Mouse (Mus musculus) liver, adult (tissue): ENCODE results near the gene Kif16b.

ENCODE experiments used
- GATA4 ChIP-seq: IDR thresholded peaks from 2 replicates; pipeline ENCODE4 v1.6.1; 2014; ENCODE audit warnings: mild to moderate bottlenecking, low read length; ENCODE audit not compliant: insufficient replicate concordance

Gene Kif16b

GRCm38 (mm10) chr2:142803760-142804448 lies 97.4 kb downstream of the Kif16b start:
- peak; percentile 81 for TF ChIP-seq GATA4

- no peak for TF ChIP-seq GATA4
Measured at GRCm38 (mm10) chr2:142797310-142797709, 104.0 kb downstream of the Kif16b start.

DNA sequence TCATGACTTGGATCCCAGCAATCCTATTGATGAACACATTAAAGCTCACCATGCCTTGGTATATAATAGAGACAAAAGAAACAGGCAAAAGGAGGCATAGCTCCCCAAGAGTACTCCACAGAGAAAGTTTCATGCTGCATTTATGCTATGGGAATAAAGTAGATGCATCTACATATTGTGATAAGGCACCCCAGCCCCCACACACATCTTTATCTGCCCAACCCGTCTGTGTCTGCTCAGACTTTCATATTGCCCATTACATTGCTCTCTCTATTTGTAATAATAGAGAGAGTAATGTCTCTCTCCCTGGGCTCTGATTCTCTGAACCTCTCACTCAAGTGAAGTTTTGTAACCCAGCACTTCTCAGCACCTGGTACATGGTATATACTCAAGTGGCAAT lies 126.0 kb downstream of the Kif16b start:
- no peak for TF ChIP-seq GATA4

GRCm38 (mm10) chr2:142774752-142775151 lies 126.6 kb downstream of the Kif16b start:
- no peak for TF ChIP-seq GATA4

DNA sequence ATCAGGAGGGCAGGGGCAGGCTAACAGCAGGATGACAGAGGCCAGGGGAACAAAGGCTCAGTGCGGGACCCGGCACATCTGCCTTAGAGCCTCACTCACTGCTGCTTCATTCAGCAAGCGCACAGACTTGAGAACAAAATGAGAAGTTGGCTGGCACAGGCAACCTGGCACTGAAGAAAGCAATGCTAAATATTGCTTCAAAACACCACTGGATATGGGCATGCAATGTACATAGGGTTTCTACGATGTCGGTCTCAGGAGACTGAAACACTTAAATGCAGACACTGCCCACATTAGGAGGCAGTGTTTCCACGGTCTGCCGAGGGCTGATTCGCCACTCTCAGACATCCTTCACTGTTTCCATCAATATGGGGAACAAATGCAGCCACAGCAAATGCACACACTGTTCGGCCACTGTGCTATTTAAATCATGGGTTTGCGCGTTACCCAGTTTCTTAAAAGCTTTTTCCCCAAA lies 131.6 kb downstream of the Kif16b start:
- TF ChIP-seq GATA4, result no peak

DNA sequence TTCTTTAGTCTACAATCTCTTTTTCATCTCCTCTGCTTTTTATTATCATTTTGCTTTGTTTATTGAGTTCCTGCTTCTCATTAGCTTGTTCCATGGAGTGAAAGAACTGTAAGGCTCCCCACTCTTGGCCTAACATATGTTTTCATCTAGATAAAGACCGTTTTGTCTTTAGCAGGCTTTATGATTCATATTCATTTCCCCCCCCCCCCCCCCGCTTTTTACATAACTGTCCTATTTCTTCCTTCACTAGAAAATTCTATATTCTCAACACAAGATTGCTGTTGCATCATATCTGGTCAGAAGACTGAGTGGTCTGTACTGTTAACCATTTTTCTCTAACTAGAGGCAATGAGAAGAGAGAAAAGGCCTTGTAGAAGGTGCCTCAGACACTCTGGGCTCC lies 137.1 kb downstream of the Kif16b start:
- TF ChIP-seq GATA4, result no peak

- TF ChIP-seq GATA4, result no peak
Measured at GRCm38 (mm10) chr2:142760843-142761242, 140.5 kb downstream of the Kif16b start.

- no peak for TF ChIP-seq GATA4
Measured at GRCm38 (mm10) chr2:142759192-142759591, 142.1 kb downstream of the Kif16b start.

DNA sequence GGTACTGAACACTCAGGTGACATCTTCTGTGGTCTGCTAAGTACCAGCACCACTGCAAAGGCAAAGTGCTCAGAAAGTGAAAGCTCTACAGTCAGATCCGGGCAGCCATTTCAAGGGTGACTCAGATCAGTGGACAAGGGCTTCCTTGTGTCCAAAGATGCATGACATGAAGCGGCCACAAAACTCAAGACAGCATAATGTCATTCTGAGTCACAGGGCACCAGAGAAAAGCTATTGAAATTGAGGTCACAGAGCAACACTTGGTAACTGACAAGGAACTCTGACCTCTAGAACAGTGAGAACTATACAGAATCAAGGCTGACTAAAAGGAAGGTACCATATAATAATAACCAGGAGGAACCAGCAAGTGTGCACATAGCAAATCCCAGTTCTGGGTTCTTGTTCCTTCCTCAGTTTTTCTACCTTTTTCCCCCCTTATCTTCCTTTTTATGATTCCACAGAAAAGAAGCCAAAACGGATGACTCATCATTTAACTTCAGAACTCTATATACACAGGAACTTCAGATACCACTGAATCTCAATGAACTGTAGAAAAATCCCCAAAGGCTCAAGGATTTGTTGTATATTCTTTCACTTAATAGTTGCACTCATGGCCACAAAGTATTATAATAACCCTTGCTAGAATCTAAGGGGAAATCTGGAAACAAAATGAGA lies 143.1 kb downstream of the Kif16b start:
- no peak for TF ChIP-seq GATA4

GRCm38 (mm10) chr2:142739338-142739737 lies 162.0 kb downstream of the Kif16b start:
- TF ChIP-seq GATA4, result no peak

- no peak for TF ChIP-seq GATA4
Measured at GRCm38 (mm10) chr2:142738488-142738887, 162.8 kb downstream of the Kif16b start.

- TF ChIP-seq GATA4, result no peak
Measured at GRCm38 (mm10) chr2:142735691-142736090, 165.6 kb downstream of the Kif16b start.

DNA sequence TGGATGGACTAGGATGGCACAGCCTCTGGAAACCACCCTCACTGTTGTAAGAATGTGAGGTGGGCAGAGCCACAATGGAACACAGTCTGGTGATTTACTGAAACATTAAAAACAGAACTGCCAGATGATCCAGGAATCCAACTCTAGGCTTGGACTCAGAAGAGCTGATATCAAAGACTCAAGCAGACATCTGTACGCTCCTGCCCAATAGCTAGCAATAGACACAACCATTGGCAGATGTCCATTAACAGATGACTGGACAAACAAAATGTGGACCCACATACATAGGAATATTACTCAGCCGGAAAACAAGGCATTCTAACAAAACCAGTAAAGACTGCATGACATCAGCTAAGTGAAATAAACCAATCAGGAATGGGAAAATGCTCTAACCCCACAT lies 167.3 kb downstream of the Kif16b start:
- no peak for TF ChIP-seq GATA4

GRCm38 (mm10) chr2:142732370-142732769 lies 169.0 kb downstream of the Kif16b start:
- no peak for TF ChIP-seq GATA4

- TF ChIP-seq GATA4, result no peak
Measured at GRCm38 (mm10) chr2:142731778-142732092, 169.6 kb downstream of the Kif16b start.

DNA sequence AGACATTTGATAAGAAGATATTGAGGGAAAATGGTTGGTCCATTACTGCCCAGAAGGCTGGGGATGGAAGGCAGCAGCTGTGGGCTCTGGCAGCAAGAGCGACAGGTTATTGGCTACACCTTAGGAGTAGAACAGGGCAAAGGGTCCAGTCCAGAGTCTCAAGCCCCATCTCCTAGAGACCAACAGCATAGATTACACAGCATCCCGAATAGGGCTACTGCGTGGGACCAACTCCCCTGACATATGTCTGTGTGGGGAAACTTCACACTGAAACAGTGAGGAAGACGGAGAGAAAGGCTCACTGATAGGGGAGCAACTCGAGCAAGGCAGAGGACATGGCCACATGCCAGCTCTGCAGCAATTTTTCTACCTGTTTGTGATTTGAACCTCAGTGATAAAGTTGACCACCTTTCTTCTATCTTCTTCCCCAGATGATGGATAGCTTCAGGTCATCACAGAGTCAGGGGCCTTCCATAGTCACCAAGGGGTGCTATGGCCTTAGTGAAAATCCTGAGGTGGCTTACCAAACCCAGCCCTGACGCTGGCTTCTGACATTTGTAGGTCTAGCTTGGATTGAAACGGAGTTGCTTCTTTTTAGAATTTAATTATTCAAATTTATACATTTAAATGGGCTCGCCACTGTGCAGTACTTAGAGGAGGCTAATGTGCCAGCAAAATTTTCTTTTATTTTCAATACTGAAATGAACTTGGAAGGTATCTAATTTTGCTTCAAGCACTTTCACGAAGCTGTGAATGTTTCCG lies 170.1 kb downstream of the Kif16b start:
- TF ChIP-seq GATA4, result no peak
